Mouse (Mus musculus) adrenal gland, postnatal 25 days (tissue): ENCODE data around the gene Khdc3. TPM values are rescaled to one million over a fixed set of nuclear protein-coding genes. Genes with fewer than 3 reads are reported as not detected.
"Not testable (repeated sequence)": the region's sequence is repeated elsewhere in the genome, so short reads cannot be mapped to it uniquely, and the experiment has no call there.

Source experiments
- DNase-seq: peaks from one replicate; pipeline ENCODE4 v3.0.0; 2021; ENCODE audit warnings: mixed read lengths
- total RNA-seq: library from RNA; stranded (reverse); gene quantifications from 2 replicates; pipeline ENCODE4 v1.2.3, GENCODE M21; 2021

The Khdc3 gene
- total RNA-seq, 1 experiment from 2014 or later, result 2.0 TPM

DNA sequence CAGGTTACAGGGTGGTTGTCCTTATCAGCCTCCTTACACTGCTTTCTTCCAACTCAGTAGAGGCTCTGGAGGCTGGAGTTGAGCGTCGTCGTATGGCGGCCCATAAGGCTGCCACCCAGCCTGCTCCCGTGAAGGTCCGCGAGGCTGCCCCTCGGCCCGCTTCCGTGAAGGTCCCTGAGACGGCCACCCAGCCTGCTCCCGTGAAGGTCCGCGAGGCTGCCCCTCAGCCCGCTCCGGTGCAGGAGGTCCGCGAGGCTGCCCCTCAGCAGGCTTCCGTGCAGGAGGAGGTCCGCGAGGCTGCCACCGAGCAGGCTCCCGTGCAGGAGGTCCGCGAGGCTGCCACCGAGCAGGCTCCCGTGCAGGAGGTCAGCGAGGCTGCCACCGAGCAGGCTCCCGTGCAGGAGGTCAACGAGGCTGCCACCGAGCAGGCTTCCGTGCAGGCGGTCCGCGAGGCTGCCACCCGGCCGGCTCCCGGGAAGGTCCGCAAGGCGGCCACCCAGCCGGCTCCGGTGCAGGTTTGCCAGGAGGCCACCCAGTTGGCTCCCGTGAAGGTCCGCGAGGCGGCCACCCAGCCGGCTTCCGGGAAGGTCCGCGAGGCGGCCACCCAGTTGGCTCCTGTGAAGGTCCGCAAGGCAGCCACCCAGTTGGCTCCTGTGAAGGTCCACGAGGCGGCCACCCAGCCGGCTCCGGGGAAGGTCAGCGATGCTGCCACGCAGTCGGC, 1.7 kb downstream of the Khdc3 start:
- DNase-seq, result peak; percentile 58

DNA sequence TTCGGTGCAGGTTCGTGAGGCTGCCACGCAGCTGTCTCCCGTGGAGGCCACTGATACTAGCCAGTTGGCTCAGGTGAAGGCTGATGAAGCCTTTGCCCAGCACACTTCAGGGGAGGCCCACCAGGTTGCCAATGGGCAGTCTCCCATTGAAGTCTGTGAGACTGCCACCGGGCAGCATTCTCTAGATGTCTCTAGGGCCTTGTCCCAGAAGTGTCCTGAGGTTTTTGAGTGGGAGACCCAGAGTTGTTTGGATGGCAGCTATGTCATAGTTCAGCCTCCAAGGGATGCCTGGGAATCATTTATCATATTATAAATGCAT, 2.2 kb downstream of the Khdc3 start:
- no peak for DNase-seq

DNA sequence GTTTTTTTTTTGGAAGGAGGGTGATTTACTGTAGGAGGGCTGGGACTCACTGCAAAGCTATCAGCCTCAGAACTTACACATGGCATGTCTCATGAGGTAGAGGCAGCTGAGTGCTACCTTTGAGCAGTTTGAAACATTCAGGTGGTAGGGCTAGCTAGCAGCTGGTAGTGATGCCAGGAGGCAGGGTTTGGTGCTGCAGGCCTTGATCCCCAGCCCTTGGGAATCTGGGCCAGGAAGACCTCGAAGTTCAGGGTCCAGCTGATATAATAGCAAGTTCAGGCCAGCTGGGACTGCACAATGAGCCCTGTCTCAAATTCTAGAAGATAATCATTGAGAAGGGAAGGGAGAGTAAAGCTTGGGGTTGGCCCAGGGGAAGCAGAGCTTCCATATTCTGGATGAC, 3.5 kb downstream of the Khdc3 start:
- no peak for DNase-seq

DNA sequence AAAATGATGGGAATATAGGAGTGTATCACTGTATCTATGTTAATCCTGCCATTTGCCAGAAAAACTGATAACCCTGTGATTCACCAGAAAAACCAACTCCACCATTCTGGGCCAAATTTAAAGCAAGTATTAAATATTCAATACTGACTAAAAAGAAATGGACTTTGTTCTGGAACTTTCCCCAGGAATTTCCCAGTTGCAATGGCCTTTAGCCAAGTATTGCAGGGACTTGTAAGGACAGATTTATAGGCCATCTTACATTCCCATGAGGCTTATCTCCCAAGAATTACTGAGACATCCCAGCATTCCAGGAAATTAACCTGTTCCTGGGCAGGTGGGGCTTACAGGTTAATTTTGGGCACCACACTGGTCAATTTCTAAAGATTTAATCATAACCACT, 4.1 kb downstream of the Khdc3 start:
- no peak for DNase-seq

DNA sequence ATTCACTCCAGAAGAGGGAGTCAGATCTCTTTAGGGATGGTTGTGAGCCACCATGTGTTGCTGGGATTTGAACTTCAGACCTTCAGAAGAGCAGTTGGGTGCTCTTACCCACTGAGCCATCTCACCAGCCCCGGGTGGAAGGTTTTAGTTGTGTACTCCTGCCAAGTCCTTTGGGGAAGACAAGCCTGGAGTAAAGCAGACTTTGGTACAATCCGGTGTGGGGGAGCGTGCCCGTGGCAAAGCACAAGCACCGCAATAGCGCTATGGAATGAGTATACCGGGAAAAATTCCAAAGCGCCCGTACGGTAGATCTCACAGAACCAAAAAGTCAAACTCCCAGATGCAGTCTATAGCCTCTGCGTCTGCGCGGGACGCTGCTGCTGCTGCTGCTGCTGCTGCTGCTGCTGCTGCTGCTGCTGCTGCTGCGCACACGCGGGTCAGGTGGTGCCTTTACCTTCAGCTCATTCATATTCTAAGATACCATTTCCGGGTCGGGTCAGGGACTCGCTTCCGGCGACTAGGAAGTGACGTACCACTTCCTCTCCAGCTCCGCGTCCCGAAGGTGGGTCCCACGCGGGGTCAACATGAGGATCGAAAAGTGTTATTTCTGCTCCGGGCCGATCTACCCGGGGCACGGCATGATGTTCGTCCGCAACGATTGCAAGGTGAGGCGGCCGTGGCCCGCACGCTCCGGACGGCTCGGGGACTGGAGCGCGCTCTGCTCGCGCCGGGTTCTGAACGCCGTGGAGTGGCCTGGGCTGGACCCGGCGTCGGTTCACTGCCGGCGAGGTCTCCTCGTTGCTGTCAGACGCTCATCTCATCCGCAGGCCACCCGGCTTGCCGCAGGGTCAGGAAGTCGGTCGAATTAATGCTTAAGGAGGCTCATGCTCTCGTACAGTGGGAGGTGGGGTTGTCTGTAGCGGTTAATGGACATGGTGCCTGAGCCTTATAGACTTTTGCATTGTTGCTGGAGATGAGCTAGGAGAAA, 11.6 kb downstream of the Khdc3 start, which contains the start of gene Rsl24d1:
Gene Rsl24d1, plus strand, starts transcription at position 508 of the 988 bp plus-strand sequence.
- DNase-seq, result peak; percentile 79

DNA sequence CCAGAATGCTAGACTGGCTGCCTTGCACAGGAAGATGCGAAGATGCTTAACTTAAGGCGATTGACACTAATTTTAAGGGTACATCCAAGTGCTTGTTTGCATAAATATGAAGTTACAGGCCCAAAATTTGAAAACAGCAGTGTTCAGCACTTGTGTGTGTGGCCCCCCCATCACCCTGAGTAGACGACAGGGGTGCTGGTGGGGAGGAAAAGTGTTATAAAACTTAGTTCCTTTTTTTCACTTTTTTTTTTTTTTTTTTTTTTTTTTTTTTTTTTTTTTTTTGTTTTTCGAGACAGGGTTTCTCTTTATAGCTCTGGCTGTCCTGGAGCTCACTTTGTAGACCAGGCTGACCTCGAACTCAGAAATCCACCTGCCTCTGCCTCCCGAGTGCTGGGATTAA, 15.1 kb downstream of the Khdc3 start:
- not testable (repeated sequence) for DNase-seq

DNA sequence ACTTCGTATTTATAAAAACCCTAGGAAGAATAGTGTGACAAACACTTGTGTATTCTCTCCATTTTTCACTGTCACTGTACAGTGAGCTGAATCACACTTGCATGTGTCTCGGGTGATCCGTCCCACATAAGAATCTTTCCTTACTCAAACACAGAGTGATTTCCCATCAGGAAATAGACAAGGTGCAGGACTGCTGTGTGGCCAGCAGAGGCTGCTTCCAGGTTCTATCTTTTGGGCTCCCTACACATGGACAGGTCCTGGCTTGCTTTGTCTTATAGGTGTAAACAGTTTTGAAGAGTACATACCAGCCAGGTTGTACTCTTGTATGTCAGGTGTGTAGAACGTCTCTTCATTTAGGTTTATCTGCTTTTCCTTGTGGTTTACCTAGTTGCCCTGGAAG, 16.4 kb downstream of the Khdc3 start:
- DNase-seq, result no peak

DNA sequence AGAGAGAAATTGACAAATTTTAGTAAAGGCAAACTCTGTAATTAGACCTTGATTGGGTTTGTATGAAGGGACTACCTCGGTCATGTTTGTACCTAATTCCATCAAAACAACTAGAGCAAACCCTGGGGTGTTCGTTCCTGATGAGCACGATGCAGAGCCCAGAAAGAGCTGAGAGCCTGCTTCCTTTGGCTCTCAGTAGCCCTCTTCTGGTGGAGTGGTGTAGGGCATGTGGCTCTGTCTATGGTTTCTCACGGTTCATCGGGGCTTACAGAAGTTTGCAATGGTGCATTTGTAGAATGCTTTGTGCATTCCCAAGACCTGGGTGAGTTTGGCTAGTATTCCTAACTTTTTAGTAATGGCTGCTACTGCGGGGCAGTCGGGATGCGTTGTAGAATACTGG, 20.1 kb downstream of the Khdc3 start:
- DNase-seq, result no peak

DNA sequence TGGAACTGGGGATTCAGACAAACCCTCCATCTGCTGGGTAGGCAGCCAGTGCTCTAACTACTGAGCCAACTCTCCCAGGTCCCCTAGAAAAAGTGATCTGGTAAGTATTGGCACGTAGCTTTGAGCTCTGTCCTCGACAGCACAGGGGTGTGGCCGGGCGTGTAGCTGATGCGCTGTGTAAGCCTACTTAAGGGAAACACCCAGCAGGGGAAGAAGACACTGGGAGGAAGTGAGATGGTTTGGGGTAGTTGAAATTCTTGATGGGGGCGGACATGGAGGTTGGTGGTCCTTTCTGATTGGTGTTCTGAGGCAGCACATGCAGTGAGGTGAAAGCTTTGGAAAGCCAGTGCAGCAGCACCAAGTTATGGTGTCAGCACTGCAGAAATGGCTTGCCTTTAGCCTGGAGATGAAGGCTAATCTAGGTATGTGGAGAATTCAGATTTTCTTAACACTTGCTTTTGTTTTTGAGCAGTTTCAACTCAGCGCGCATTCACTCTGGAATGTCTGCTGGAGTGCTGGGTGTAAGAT, 23.5 kb downstream of the Khdc3 start:
- no peak for DNase-seq

DNA sequence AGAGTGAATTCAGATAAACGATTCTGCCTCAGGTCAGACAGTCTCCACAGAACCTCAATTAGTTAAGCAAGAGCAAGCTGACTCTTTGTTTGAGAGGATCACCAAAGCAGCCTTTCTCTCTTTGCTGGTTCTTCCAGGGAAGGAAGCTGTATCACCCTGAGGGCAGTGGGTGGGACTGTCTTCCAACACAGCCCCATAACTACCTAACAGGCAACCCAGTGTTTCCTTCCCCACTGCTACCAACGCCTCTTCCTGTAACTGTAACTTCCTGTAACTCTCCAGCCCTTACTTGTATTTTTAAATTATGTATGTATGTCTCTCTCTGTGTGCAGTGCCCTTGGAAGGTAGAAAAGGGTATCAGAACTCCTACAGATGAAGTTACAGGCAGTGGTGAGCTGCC, 25.8 kb downstream of the Khdc3 start:
- no peak for DNase-seq

DNA sequence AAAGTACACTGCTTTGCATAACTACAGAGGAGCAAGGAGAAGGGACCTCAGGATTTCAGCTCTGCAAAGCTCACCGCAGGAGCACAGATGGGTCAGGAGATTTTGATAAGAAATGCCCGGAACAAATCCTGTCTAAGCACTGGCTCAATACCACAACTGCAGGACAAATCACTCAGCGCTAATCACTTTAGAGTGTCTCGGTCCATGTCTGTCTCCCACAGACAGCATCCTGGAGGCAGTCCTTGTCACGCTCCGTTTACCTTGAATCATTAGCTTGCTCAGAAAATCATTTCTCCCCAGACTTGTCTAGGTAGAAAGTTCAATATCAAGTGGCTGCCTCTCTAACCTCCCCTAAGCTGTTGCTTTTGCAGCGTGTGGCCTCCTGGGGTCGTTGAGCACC, 28.2 kb downstream of the Khdc3 start:
- no peak for DNase-seq

DNA sequence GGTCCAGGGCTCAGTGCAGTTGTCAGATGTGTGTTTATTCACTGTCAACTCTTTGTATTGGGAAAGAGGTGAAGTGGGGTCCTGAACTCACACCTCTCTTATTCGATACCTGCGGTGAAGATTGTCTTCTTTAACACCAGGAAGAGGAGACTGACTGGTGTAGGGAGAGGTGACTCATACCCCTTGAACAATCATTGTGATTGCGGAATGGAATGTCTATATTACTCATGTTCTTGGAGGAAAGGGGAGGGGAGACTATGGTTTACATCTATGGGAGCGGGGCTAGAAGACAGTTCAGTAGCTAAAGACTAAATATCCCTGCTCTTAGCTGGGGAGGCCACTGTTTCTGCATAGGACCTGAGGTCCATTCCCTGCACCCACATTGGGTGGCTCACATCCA, 28.9 kb downstream of the Khdc3 start:
- no peak for DNase-seq

DNA sequence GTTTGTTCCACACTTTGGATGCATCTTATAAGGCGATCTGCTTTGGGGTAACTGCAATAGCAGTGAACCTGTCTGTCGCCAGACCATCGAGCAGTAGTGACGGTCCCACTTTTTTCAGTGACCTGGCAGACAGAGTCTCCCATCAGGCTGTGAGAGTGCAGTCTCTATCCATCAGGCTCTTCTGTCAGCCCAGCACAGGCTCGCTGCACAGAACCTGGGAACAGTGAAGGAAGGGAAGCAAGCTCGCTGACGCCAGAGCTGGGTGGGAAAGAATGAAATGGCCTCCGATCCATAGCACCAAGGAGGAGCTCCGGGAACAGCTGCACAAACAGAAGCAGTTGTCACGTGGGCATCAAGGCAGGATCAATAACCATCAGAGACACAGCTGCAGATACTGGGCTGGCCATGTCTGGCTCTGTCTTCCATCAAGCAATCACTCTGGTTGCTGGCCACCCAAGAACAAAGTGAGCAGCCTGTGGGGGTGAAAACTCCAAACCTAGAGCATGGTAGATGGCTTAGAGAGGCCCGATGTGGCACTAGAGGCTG, 35.8 kb downstream of the Khdc3 start:
- DNase-seq, result no peak

Other genes starting within 250 kb of the Khdc3 start
- gene Pygo1, start 176.2 kb upstream of the Khdc3 start, total RNA-seq, result 3.4 and 5.1 TPM in 2 replicates
- 1.6 and 1.8 TPM in 2 replicates for gene Dyx1c1, start 143.1 kb upstream of the Khdc3 start, total RNA-seq
- not detected in 2 replicates for gene Gm44503, start 143.0 kb upstream of the Khdc3 start, total RNA-seq
- gene Ccpg1os, start 116.5 kb upstream of the Khdc3 start, total RNA-seq, result 23.8 TPM in 2 replicates
- 145 and 166 TPM in 2 replicates for gene Ccpg1, start 116.4 kb upstream of the Khdc3 start, total RNA-seq
- 11.9 and 20.4 TPM in 2 replicates for gene Pigb, start 61.5 kb upstream of the Khdc3 start, total RNA-seq
- 28.5 and 47.1 TPM in 2 replicates for gene Rab27a, start 57.0 kb upstream of the Khdc3 start, total RNA-seq
- gene Gm20509, start 634 bp downstream of the Khdc3 start, total RNA-seq, result 0.49 TPM in 1 of 2 replicates, not detected in the other
- 60.6 and 64.2 TPM in 2 replicates for gene Rsl24d1, start 11.6 kb downstream of the Khdc3 start, total RNA-seq